Mouse (Mus musculus): Measurements from ENCODE around the gene Stx1a.

Gene Stx1a

DNA sequence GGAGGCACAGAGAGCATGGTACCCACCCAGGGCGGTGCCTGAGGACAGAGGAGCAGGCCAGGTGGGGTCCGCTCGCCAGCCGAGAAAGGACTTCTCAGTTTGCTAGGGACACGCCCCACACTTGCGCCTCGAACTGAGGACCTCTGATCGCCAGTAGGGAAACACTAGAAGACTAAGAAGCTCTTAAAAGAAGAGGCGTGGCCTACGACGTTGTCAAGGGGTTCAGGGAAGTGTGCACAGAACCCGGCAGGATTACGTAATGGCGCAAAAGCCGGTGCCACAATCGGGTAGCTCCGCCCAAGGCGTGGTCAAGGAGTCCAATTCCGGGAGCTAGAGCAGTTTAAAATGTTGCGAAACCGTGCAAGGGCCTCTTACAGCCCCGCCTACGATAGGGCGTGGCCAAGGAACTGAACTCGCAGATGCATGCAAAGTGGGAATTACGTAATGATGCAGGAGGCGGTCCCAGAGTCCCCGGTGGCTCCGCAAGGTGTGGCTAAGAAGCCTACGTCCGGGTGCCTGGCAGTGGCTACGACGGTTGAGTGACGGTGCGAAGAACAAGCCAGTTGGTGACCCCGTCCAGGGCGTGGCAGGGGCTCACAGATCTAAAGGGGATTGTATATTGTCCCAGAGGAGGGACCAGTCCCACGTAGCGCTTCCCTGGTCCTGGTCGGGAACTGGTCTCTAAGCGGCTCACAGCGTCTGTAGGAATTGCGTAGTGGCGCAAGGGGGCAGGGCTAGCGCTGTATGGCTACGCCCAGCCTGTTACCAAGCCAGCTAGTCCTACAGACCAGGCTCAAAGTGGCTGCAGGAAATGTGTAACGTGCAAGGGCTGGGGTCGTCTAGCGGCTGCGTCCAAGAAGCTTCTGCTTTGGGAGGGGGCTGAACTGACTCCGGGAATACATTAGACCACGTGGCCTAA is 14.4 kb upstream of the Stx1a start, which contains the start of gene Abhd11:
TSS of gene Abhd11 (plus strand) at position 482 of the 919 bp plus-strand sequence.
- peak; percentile 100 for DNase-seq (ENCODE audit: low spot score)

DNA sequence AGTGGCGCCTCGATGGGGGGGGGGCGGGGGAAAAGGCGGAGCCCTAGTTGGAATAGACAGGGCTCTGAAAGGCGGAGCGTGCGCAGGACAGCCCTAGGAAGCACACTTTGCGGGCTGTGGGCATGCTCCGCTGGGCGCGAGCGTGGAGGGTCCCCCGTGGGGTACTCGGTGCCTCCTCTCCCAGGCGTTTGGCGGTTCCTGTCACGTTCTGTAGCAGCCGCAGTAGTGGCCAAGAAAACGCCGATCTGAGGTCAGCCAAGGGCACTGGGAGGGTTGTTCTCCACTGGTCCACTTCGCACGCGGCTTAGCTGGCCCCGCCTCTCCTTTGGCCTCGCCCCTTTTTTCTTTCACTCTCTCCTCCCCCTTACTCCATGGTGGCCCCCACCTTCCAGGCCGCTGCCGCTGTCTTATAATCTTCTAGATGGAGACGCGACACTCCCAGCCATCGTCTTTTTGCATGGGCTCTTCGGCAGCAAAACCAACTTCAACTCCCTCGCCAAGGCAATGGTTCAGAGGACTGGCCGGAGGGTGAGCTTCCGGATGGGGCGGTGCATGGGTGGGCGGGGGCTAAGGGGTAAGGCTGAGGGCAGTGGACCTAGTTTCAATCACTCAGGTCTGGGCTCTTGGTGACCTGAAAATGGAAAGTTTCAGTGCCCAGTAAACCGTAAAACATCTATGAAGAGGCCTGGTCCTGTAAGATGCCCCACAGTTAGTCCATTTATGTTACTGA is 13.5 kb upstream of the Stx1a start:
- peak; percentile 88 for DNase-seq (ENCODE audit: low spot score)

DNA sequence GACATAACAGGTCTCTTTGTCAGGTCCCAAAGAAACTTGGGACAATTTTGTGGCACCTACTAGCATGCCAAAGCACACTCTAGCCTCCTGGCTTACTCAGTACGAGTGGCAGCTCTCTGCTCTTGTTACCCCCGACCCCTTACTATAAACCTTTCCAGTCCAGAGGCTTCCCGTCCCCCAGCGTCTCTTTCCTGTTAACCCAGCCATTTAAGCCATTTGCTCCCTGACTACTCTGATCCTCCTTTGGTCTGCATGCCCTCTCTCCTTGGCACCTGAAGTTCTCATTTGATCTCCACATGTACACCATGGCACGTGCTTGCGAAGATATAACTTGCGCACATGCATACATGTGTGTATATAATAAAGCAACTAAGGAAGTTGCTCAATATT is 13.0 kb upstream of the Stx1a start:
- DNase-seq (ENCODE audit: low spot score) = no peak

DNA sequence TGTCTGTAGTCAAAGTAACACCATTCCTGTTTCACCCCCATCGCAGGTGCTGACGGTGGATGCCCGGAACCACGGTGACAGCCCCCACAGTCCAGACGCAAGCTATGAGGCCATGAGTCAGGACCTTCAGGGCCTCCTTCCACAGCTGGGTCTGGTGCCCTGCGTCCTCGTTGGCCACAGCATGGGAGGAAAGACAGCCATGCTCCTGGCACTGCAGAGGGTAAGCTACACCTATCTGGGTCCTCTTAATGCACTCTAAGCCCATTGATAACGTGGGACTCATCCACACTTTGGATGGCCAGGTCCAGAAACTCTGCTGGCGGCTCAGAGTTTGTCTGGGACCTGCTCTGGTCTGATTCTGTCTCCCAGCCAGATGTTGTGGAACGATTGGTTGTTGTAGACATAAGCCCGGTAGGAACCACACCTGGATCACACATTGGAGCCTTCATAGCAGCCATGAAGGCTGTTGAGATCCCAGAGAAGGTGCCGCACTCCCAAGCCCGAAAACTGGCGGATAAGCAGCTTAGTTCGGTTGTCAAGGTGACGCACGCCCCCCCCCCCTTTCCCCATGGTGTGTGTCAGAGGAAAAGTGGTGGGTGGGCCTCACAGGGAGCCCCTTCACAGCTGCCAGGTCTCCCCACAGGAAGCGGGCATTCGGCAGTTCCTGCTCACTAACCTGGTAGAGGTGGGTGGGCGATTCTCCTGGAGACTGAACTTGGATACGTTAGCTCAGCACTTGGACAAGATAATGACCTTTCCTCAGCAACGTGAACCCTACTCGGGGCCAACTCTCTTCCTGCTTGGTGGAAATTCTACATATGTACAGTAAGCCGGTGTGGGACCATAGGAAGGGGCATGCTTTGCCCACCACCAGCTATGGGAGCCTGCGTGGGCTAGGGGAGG is 12.2 kb upstream of the Stx1a start:
- DNase-seq (ENCODE audit: low spot score) = no peak

DNA sequence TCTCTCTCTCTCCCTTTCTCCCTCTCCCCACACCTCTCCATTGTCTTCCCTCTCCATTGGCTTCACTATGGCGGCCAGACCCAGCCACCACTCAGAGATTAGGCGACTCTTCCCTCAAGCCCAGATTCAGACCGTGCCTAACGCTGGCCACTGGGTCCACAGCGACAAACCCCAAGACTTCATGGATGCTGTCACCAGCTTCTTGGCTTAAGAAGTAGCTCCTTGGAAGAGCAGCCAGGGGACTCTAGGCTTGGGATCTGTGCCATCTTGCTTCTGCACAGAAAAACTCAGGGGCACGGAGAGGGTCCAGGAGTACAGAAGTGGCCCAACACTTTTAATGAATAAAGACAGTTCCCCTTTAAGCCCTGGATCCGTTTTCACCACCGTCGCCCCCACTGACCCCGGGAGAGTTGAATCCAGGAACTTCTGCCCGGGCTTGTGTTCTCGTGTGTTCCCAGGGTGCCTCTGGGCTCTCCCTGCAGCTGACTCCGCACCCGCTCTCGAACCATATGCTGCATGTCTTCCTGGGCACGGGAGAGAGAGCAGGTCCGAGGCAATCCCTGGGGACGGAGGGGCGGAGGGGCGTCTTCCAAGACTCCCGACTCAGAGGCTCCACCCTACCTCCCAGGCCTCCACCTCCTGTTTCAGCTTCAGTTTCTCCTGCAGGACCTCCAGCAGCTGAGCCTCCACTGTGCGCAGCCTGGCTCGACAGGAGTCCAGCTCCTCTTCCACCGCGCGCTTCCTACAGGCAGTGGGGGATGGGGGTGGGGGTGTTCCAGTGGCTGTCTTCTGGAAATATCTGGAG is 11.3 kb upstream of the Stx1a start:
- DNase-seq (ENCODE audit: low spot score) = no peak

DNA sequence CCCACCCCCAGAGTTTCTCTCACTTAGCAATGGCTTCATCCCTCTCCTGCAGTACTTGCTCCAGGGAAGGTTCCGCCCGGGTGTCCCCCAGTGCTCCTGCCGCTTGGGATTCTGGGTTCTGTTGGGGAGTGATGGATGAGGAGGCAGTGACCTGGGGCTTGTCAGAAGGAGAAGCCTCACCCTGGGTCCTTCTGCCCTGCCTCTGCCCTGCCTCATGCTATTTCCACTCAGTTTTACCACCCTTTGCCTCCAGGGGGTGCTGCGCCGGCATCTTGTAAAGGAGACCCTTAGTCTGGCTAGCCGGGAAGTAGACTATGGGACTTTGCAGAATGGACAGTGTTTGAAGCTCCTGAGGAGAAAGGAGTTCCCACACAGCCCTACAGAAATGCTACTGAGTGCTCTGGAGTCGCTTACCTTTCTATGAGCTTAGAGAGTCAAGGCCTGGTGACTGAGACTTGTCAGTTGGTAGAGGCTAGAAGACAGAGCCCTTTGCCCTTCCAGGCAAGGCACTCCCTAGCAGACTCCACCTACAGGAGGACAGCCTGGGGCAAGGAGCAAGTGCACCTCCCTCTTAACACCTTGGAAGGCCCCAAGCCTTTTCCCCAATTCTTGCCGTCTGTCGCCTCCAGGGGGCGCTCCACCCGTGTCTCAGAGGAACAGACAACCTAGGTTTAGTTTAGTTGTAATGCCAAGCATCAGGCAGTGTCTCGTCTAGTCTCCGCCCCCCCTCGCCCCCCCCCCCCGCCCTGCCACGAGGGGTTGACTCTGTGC is 10.4 kb upstream of the Stx1a start:
- DNase-seq (ENCODE audit: low spot score) = peak; percentile 84

DNA sequence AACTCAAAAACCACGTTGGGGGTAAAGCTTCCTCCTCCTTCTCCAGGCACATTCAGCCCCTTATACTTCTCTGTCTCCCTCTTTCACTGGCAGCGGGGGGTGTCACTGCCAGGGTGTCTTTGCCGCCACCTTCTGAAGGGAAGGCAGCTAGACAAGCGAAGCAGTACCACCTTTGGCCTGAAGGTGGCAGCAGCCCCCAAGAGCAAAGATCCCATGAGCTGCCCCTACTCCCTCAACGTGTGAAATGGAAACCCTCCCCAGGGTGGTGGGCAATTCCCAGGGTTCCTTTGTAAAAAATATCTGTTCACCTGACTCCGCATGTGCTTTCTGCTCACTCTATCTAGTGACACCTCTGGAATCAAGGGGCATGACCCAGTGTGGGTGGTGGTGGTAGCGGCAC is 7.8 kb upstream of the Stx1a start:
- DNase-seq (ENCODE audit: low spot score) = peak; percentile 82

DNA sequence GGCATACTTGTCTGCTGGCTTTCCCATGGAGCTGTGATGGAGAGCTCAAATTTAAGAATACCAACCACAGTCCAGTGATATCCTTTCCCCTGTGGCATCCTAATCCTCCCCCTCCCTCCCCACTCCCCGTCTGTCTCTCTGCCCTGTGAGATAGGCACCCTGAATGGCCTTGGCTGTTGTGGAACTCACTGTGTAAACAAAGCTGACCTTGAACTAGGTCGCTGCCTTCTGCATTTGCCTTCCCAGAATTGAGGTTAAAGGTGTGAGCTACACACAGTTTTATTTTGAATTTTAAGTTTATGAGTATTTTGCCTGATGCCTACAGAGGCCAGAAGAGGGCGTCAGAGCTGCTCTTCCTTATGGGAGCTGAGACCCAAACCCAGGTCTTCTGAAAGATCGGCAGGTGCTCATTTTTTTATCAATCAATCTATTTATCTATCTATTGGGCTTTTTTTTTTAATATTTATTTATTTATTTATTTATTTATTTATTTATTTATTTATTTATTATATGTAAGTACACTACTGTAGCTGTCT is 7.0 kb upstream of the Stx1a start:
- DNase-seq (ENCODE audit: low spot score) = no peak

DNA sequence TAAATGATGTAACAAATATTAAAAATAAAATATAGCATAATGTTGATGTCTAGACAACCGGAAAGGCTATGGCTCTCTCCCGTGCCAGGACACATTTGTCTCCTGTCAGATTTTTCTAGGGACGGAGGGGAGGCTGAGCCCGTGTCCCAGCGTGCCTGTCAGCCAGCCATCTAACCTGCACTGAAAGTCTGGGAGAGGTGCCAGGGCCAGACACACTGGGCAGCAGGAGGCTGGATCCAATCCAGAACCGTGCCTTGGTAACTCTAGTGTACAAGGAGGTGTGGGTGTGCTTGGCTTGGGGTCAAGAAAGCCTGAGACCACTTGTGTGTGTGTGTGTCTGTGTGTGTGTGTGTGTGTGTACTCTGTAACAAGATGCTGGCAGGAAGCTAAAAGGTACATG is 1.5 kb upstream of the Stx1a start:
- DNase-seq (ENCODE audit: low spot score) = no peak

DNA sequence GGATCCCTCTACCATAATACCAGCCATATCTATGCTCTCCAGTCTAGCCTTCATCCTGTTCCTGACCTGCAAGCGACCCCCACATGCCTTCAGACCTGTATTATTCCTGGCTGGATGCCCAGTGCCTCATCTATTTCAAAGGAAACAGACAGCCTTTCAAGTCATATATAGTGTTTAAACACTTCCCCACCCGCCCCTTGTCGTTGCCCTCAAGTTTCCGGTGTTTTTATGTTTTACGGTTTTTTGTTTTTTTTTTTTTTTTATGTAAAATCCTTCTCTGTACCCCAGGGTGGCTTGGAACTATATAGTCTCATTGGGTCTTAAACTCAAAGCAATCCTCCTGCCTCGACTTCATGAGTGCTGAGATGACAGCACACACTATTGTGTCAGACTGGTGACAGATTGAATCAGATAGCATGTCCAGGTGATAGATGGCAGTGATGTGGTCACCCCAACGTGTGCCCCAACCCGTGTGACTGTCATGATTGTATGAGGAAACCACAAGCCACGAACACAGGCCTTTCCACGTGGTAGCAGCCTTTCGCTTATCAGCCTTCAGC is 1.5 kb downstream of the Stx1a start:
- no peak for DNase-seq (ENCODE audit: low spot score)

DNA sequence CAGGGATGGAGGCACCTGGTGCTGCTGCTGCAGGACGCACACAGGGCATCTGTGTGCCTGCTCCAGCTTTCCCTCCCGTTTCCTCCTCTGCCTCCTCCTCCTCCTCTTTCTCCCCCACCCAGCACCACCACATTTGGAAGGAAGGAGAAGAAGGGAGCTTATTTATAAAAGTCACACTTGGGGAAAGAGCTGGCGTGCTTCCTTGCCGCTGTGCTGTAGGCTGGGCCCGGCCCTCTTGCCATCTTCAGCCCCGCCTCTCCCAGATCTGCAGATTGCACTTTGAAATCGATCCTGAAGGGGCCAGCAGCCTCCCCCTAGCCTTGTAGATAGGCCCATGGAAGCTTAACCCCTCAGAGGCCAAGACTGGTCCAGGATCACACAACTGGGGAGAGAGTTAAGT is 2.6 kb downstream of the Stx1a start:
- DNase-seq (ENCODE audit: low spot score) = no peak

DNA sequence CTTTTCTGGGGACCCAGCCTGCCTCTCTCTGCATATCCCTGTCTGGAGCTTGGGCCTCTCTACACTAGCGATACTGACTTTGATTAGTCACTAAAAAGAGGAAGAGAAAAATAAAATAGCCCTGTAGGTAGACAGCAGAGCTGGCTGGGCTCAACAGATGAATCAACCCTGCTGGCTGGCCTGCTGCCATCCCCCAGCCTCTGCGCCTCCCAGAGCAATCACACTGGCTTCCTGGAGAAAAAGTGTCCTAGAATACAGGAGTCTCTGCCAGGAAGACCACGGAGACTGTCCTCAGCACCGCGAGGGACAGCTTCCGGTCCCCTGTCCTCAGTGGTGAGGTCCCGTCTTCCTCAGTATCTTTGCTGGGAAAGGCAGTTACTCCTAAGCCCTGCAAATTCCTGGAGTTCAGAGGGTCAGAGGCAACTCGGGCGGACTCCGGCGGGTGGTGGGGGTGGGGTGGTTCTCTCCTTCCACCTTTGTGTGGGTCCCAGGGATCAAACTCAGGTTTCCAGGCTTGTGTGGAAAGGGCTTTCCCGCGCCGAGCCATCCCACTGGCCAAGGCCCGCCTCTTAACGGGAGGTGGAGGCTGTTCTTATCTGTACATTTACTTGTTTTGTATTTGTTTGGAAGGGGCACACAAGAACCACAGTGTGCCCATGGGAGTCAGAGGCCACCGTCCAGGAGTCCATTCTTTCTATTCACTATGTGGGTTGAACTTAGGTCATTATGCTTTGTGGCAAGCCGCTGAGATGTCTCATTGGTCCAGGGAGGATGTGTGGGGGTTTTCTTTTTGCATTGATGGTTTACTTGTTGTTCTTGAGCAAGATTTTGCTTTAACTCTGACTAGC is 5.9 kb downstream of the Stx1a start:
- DNase-seq (ENCODE audit: low spot score) = no peak

DNA sequence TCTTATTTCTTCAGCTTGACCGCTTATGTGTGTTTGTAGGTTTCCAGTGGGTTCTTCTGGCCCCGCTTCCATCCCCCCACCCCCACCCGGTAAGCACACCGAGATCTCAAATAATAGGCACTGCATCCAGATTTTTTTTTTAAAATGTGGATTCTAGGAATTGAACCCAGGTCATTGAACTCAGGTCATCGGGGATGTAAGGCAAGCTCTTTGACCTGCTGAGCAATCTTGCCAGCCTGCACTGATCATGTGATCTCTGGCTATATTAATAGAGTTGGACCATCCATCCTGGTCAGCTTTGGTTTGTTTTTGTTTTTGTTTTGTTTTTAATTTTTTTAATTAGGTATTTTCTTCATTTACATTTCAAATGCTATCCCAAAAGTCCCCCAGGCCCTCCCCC is 9.3 kb downstream of the Stx1a start:
- DNase-seq (ENCODE audit: low spot score) = no peak

DNA sequence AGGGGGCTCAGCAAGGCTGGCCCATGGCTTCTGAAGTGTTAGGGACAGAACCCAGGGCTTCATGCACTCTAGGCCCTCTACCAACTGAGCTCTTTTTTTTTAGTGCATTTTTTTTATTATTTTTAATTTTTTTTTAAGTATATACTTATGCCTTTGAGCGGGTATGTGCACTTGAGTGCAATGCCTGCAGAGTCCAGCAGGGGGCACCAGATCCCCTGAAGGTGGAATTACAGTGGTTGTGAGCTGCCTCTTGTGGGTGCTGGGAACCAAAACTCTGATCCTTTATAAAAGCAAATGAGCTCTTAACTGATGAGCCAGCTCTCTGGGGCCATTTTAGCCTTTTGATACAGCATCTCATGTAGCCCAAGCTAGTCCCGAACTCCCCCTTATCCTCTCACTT is 11.3 kb downstream of the Stx1a start:
- DNase-seq (ENCODE audit: low spot score) = no peak

DNA sequence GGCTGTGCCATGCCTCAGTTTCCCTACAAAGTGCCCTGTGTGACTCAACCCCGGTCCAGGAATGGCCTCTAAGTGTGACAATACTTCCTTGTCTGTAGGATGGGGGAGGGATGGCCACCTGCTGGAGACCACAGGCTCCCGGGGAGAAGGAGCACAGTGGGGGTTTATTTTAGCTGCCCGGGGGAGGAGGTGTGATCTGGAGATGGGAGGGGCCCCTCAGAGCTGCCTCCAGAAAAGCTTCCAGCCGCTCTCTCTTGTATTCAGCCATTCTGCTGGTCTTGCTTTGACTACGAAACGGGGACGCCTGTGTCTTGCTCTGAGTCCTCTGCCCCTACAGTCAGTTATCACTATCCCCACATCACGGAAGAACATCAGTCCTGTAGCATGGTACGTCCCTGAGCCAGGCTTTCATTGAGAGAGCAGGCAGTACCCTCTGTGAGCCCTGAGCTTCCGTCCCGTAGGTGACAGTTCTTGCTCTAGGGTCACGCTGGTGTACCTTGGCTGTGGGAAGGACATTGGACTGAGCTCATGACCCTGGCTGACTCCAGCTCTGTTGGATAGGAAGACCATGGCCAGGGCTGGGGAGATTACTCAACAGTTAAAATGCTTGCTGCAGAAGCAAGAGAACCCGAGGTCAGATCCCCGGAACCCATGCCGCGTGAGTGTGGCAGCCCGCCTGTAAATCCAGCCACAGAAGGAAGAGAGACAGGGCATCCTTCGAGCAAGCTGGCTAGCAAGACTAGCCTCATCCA is 12.5 kb downstream of the Stx1a start:
- DNase-seq (ENCODE audit: low spot score) = no peak

DNA sequence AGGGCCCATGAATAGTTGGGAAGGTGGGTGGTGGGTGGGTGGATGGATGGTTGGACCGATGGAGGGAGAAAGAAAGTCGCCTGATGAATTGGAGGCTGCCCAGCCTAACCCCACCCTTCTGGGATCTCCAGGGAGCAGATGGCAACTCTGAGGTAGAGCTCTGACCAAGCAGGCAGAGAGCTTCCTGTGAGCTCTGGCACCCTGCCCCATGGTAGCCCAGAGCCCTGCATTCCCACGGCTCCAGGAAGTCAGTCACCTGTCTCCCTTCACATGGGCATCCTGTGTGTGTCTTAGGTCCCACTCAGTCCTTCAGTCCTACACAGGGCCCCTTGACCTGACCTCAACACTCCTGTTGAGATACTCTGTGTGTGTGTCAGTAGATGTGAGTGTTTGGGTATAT is 14.7 kb downstream of the Stx1a start:
- no peak for DNase-seq (ENCODE audit: low spot score)

DNA sequence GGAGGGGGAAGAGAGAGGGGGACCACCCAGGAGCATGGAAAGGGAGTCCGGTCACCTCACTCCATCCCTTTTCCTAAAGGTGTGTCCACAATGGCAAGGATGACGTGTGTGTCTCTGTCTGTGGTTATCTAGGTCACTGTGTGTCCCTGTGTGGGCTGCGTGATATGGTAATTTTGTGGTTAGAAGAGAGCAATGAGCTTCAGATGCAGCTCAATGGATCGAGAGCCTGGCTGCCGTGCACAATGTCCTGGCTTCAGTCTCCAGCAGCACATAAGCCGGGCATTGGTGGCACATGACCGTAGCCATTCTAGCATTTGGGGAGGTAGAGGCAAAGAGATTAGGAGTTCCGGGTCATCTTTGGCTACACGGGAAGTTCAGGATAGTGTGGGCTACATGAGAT is 16.3 kb downstream of the Stx1a start:
- DNase-seq (ENCODE audit: low spot score) = no peak

DNA sequence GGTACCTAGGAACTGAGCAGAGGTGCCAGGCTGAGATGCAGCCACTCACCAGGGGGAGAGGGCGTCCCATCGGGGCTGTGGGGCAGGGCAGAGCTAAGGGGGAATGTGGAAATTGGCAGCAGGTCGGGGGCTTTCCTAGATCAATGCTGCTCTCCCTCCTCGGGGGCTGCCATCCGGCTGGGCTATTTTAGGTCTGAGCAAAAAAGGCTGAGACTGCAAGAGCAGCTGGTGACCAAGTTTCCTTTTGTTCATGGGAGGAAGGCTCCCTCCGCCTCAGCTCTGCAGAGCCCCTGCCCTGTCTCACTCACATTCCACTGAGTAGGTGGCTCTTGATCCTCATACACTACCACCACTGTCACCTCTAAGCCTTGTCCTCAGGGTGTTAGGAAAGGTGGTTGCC is 16.8 kb downstream of the Stx1a start:
- no peak for DNase-seq (ENCODE audit: low spot score)

Data from c-Kit-positive CD71-positive TER-119-positive erythroid progenitor cells, embryonic 14.5 days (primary cell).